Mouse (Mus musculus): ENCODE results near the gene Aifm3.

Gene Aifm3

GRCm38 (mm10) chr16:17553910-17554685, 64.7 kb downstream of the Aifm3 start:
- peak; percentile 61 for DNase-seq (ENCODE audit: low spot score)

DNA sequence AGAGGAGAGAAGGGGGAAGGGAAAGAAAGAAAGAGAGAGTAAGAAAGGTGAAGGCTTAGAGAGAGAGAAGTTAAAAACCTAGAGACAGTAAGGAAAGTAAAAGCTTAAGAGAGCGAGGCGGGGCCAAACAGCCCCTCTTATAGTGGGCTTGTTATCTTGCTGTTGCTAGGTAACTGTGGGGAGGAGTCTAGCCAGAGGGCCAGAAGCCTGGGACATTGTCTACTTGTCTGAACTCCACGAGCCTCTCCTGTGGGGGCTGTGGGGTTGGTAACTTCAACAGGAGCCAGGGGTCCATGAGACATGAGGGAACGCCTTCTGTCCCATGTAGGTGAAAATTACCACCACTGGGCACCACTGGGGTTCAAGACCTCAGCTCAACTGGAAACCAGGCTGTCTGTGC, 65.3 kb downstream of the Aifm3 start:
- DNase-seq (ENCODE audit: low spot score) = peak; percentile 57

DNA sequence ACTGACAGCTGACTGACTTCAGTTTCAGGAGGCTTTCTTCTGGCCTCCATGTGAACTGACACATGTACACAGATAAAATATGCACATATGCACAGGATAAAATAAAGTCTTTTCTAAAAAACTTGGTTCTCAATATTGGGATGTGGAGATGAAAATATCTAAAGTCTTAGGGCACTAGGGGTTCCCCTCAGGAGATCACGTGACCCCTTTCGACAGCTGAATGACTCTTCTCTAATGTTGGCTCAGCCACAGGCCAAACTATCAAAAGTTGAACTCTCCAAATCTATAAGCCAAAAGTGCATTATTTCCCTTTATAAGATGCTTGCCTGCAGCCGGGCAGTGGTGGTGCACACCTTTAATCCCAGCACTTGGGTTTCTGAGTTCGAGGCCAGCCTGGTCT, 66.8 kb downstream of the Aifm3 start:
- no peak for DNase-seq (ENCODE audit: low spot score)

- no peak for DNase-seq (ENCODE audit: low spot score)
Observed at GRCm38 (mm10) chr16:17556907-17557306, 67.5 kb downstream of the Aifm3 start.
